Mouse (Mus musculus) G1E (cell line): Measurements from ENCODE around the gene Gkap1.

Experiments used
- CTCF ChIP-seq: IDR thresholded peaks from 2 replicates; pipeline ENCODE4 v1.5.1; 2012; ENCODE audit warnings: low read depth, low read length, inconsistent platforms, mixed read lengths
- GATA1 ChIP-seq: IDR thresholded peaks from 2 replicates; pipeline ENCODE4 v1.6.1; 2012; ENCODE audit warnings: borderline replicate concordance, low read length, inconsistent platforms, mixed read lengths
- GATA2 ChIP-seq: IDR thresholded peaks from 2 replicates; pipeline ENCODE4 v1.6.1; 2012; ENCODE audit warnings: low read depth, low read length, inconsistent platforms, borderline replicate concordance
- POLR2AphosphoS5 ChIP-seq: IDR thresholded peaks from 2 replicates; pipeline ENCODE4 v1.6.1; 2012; ENCODE audit warnings: low read depth, low read length, inconsistent platforms; ENCODE audit not compliant: insufficient replicate concordance
- TAL1 ChIP-seq: conservative IDR thresholded peaks from 2 replicates; pipeline ENCODE4 v1.6.1; 2012; ENCODE audit warnings: low read depth, low read length, inconsistent platforms, mixed read lengths

DNA sequence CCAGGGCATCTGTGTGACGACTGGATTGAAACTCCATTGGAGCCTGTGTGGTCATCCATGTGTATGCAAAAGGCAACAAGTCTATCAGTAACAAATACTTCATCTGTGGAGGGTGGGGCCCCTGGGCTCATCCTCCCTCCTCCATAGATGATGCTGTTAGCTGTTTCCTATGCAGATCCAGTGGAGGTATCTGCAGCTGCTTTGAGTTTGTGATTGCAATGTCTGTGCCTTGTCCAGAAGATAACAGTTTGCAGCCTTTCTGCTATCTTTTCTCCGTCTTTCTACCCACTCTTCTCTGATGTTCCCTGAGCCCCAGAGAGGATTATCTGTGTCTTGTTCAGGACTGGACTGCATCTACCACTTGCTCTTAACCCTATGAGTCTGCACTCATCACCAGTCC is 46.9 kb downstream of the Gkap1 start:
- TF ChIP-seq GATA1 = no peak
- no peak for TF ChIP-seq CTCF
- no peak for TF ChIP-seq TAL1
- no peak for TF ChIP-seq POLR2AphosphoS5
- no peak for TF ChIP-seq GATA2
